Mouse (Mus musculus): ENCODE measurements around the gene Spib. TPM values are rescaled to one million over a fixed set of nuclear protein-coding genes. Genes with fewer than 3 reads are reported as not detected.

Gene Spib
- polyA plus RNA-seq, 1 experiment from 2014 or later, result not detected

DNA sequence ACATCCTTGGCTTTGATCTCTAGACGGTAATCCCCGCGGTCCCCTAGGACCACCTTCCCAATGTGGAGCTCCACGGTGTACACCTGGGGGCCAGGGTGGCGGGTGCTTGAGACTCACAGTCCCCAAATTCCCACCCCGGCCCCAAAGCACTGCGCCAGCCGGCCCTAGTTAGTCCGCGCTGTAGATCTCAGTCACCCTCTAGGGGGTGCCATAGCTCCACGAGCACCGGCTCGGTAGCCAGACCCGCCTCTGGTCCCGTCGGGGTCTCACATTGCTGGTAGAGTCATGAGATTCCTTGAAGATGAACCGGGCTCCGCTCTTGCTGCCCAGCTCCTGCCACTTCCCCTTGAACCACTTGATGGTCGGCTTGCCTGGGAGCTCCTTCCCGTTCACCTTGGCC, 10.2 kb downstream of the Spib start:
- 3% methylated on average over 18 of the region's 20 CpGs for WGBS
- H3K4me1 ChIP-seq, result peaks cover 15% of the 10 kb centered on the region
- peak overlapping the region; percentile 47 for H3K4me2 ChIP-seq
- peak overlapping the region; percentile 17; the same call in 1 of the 2 replicates for H3K4me3 ChIP-seq
- H3K9me3 ChIP-seq (replicated peaks), result no peaks in the 10 kb centered on the region
- ATAC-seq, result peak; percentile 81; the same call in 1 of the 2 replicates
- peaks cover 55% of the 10 kb centered on the region for H3K27me3 ChIP-seq
- H3K36me3 ChIP-seq (ENCODE audit: poor library complexity, severe bottlenecking), result no peaks in the 10 kb centered on the region
- H3K9ac ChIP-seq, result no peak overlapping the region
- H3K27ac ChIP-seq, result no peak overlapping the region

DNA sequence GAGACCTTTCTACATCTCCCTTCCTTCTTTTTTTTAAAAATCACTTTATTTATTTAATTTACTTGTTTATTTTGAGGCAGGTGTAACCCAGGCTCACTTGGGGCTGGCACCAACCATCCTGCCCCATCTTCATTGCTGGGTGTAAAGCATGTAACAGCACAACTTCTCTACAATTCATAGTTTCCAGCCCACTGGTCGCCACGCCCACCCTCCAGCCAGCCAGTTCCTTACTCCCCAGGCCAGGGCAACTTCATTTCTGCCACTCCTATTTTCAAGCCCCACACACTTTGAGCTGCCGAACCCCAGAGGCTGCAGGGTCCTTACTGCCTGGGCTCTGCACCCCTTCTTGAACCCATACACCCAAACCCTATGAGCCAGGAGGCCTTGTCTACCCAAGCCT, 10.9 kb downstream of the Spib start:
- no peak overlapping the region for H3K4me2 ChIP-seq
- H3K27me3 ChIP-seq, result peaks cover 54% of the 10 kb centered on the region
- peaks cover 15% of the 10 kb centered on the region for H3K4me1 ChIP-seq
- no peak overlapping the region for H3K27ac ChIP-seq
- no peak overlapping the region for H3K9ac ChIP-seq
- whole genome bisulfite sequencing, result 69% methylated on average over 3 of the region's 3 CpGs
- H3K36me3 ChIP-seq (ENCODE audit: poor library complexity, severe bottlenecking), result no peaks in the 10 kb centered on the region
- ATAC-seq, result no peak
- no peaks in the 10 kb centered on the region for H3K9me3 ChIP-seq (replicated peaks)
- no peak overlapping the region for H3K4me3 ChIP-seq

DNA sequence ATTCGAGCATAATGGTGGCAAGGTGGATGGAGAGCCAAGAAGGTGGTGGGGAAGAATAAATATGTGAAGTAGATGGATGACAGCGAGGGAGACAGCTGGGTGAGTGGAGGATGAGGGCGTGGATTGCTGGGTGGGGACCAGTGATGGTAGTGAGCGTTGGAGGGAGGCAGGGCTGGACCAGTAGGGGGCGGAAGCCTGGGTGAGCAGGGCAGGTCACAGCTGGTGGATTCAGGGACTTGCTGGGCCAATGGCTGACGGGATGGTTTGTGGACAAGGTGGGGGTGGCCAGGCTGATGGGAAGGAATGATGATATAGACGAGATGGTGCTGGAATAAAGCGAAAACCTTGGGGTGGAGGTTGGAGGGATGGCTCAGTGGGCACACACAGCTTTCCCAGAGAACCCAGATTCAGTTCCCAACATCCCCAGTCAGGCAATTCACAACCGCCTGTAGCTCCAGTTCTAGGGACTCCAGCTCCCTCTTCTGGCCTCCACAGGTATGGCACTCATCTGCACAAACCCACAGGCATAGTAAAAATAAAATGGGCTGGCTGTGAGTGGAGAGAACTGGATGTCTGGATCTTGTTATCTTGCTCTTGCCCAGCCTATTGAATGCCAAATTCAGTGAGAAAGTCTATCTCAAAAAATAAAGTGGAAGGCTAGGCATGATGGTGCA, 12.5 kb downstream of the Spib start:
- no peak for ATAC-seq
- peaks cover 43% of the 10 kb centered on the region for H3K27me3 ChIP-seq
- no peak overlapping the region for H3K27ac ChIP-seq
- H3K4me1 ChIP-seq, result peaks cover 4% of the 10 kb centered on the region
- 75% methylated on average over 9 of the region's 9 CpGs for WGBS
- no peak overlapping the region for H3K4me2 ChIP-seq
- no peaks in the 10 kb centered on the region for H3K36me3 ChIP-seq (ENCODE audit: poor library complexity, severe bottlenecking)
- H3K9ac ChIP-seq, result no peak overlapping the region
- H3K9me3 ChIP-seq (replicated peaks), result no peaks in the 10 kb centered on the region
- no peak overlapping the region for H3K4me3 ChIP-seq

DNA sequence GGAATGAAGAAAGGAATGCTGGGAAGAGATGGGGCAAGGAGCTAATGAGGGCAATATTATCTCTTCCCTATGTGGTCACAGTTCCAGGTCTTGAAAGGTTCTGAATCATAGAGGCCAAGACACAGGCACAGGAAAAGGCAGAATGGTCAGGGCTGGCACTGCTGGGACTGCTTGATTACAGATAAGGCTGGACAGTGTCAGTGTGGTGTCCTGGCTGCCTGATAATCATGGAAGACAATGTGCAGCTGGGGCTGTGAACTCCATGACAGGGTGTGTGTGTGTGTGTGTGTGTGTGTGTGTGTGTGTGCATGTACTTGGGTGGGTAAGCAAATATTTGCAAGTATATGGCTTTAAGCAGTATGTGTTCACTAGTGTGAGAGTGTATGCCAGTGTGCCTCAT, 24.4 kb downstream of the Spib start:
- Histone ChIP-seq H3K27me3 (peaks cover 21% of the 10 kb centered on the region; the same call in 1 of the 2 replicates), H3K4me1 (no peaks in the 10 kb centered on the region), H3K27ac (no peak overlapping the region), H3K9ac (no peak overlapping the region), H3K9me3 (replicated peaks) (0 out of 2 replicates have a peak, but pooled peaks cover under 1% of the 10 kb centered on the region), H3K4me2 (no peak overlapping the region), H3K36me3 (ENCODE audit: poor library complexity, severe bottlenecking) (no peaks in the 10 kb centered on the region), H3K4me3 (no peak overlapping the region)
- ATAC-seq, result no peak

DNA sequence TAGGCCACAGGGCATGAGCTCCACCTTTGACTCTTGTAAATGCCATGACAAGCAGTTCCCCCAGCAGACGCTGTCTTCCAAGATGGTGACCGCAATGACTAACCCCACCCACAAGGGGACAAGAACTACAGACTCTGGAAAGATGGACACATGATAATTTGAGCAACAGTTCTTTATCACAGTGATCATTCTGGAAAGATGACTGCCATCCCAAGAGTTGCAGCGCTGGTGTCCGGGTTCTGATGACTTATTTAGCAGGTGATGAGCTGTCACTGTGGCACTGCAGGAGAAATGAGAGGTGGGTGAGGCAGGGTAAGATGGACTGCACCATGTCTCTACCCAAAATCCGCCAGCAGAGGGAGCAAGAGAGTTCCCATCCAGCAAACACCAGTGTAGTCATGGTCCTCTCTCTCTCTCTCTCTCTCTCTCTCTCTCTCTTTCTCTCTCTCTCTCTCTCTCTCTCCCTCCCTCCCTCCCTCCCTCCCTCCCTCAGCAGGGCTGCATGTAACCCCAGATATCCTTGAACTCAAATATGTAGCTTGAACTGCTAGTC, 30.2 kb downstream of the Spib start:
- Histone ChIP-seq H3K9me3 (replicated peaks) (no peaks in the 10 kb centered on the region), H3K9ac (0 out of 2 replicates have a peak overlapping the region, but pooled peaks have one; percentile 1), H3K4me3 (no peak overlapping the region), H3K4me2 (no peak overlapping the region), H3K27me3 (no peaks in the 10 kb centered on the region), H3K36me3 (ENCODE audit: poor library complexity, severe bottlenecking) (no peaks in the 10 kb centered on the region), H3K4me1 (peaks cover 11% of the 10 kb centered on the region), H3K27ac (no peak overlapping the region)
- WGBS, result 39% methylated on average over 5 of the region's 5 CpGs
- peak; percentile 60; the same call in 1 of the 2 replicates for ATAC-seq

DNA sequence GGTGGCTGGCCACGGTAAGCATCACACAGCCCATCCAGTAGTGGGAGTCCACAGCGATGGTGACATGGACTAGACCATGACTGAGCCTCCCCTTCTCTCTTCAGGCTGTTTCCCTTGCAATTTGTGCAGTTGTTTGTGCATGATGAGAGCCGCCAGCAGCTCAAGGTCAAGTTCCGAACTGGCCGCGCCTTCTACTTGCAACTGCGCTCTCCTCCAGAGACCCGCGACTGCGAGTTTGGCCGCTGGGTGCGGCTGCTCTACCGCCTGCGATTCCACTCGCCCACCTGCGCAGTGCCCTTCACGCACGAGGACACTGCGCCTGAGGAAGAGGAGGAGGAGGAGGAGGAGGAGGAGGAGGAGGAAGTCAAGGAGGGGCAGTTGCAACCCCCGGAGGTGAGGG, 31.8 kb downstream of the Spib start:
- H3K27me3 ChIP-seq, result no peaks in the 10 kb centered on the region
- H3K27ac ChIP-seq, result no peak overlapping the region
- no peak for ATAC-seq
- H3K9me3 ChIP-seq (replicated peaks), result no peaks in the 10 kb centered on the region
- H3K9ac ChIP-seq, result no peak overlapping the region
- peaks cover 19% of the 10 kb centered on the region for H3K4me1 ChIP-seq
- no peak overlapping the region for H3K4me3 ChIP-seq
- no peaks in the 10 kb centered on the region for H3K36me3 ChIP-seq (ENCODE audit: poor library complexity, severe bottlenecking)
- H3K4me2 ChIP-seq, result no peak overlapping the region
- 62% methylated on average over 20 of the region's 20 CpGs for WGBS

DNA sequence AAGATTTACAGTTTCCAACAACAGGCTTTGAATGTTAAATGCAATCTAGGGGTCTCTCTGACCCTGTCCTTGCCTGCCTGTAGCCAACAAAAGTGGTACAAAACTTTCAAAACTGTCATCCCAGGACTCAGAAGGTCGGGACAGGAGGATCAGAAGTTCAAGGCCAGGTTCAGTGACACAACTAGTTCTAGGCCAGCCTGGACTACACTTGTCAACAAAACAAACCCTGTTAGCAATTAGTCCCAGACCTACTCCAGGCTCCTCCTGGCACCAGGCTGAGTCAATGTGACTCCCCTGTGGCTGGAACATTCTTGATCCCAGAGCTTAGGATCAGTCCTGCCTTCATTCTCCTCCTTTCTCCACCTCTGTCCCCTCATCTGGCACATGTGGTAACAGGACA, 32.9 kb downstream of the Spib start:
- Histone ChIP-seq H3K9ac (no peak overlapping the region), H3K9me3 (replicated peaks) (no peaks in the 10 kb centered on the region), H3K4me2 (no peak overlapping the region), H3K4me3 (no peak overlapping the region), H3K27me3 (no peaks in the 10 kb centered on the region), H3K36me3 (ENCODE audit: poor library complexity, severe bottlenecking) (peaks cover 4% of the 10 kb centered on the region; the same call in 1 of the 2 replicates), H3K4me1 (peaks cover 29% of the 10 kb centered on the region), H3K27ac (no peak overlapping the region)
- ATAC-seq, result no peak
- 72% methylated on average over 1 of the region's 1 CpGs for WGBS

DNA sequence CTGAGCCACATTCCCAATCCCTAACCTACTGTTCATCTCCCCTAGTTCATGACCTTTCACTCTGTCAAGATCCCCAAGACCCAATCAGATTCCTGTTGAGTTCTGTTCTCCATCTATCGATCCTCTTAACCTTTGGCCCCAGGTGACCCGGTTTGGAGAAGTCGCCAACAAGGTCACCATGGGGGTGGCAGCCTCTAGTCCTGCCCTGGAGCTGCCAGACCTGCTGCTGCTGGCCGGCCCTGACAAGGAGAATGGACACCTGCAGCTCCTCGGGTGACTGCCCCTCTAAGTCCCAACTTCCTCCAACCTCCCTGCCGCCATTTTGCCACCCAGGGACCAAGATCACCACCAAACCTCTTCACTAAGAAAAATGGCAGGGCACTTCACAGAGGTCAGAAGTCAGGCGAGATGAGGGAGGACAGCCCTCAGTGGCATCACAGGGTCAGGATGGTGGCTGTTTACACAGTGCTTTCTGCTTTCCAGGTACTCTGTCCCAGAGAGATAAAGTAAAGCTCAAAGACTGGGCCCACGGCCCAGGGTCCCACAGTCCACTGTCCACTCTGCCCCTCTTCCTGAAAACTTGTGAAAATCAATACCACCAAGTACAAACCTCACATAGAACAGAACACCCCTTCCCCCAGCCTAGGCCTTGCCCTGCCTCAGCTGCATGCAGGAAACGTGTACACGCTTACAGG, 34.4 kb downstream of the Spib start:
- Histone ChIP-seq H3K36me3 (ENCODE audit: poor library complexity, severe bottlenecking) (peaks cover 18% of the 10 kb centered on the region), H3K4me3 (peak overlapping the region; percentile 80), H3K27ac (no peak overlapping the region), H3K27me3 (no peaks in the 10 kb centered on the region), H3K4me2 (peak overlapping the region; percentile 83), H3K9ac (peak overlapping the region; percentile 93), H3K9me3 (replicated peaks) (no peaks in the 10 kb centered on the region), H3K4me1 (peaks cover 32% of the 10 kb centered on the region)
- WGBS, result 88% methylated on average over 10 of the region's 10 CpGs
- ATAC-seq, result no peak

DNA sequence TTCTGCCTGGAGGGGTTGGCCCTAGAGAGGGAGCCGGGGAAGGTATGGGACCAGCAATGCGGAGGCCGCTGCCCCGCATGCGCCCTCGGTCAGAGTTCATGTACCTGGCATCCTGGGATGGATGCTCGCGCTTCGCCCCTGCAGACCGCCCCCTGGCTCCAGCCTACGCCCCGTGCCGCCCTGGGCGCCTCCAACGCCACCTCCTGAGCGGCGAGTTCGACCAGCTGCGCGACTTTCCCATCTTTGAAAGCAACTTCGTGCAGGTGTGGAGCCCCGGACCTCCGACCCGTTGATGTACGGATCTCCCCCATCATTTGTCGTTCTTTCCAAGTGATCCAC, 35.1 kb downstream of the Spib start:
- H3K4me2 ChIP-seq, result peak overlapping the region; percentile 83
- no peaks in the 10 kb centered on the region for H3K27me3 ChIP-seq
- under 1% methylated on average over 26 of the region's 26 CpGs for WGBS
- H3K9ac ChIP-seq, result peak overlapping the region; percentile 93
- ATAC-seq, result no peak
- H3K27ac ChIP-seq, result peak overlapping the region; percentile 95
- H3K4me3 ChIP-seq, result peak overlapping the region; percentile 80
- peaks cover 32% of the 10 kb centered on the region for H3K4me1 ChIP-seq
- H3K9me3 ChIP-seq (replicated peaks), result no peaks in the 10 kb centered on the region
- peaks cover 25% of the 10 kb centered on the region for H3K36me3 ChIP-seq (ENCODE audit: poor library complexity, severe bottlenecking)

DNA sequence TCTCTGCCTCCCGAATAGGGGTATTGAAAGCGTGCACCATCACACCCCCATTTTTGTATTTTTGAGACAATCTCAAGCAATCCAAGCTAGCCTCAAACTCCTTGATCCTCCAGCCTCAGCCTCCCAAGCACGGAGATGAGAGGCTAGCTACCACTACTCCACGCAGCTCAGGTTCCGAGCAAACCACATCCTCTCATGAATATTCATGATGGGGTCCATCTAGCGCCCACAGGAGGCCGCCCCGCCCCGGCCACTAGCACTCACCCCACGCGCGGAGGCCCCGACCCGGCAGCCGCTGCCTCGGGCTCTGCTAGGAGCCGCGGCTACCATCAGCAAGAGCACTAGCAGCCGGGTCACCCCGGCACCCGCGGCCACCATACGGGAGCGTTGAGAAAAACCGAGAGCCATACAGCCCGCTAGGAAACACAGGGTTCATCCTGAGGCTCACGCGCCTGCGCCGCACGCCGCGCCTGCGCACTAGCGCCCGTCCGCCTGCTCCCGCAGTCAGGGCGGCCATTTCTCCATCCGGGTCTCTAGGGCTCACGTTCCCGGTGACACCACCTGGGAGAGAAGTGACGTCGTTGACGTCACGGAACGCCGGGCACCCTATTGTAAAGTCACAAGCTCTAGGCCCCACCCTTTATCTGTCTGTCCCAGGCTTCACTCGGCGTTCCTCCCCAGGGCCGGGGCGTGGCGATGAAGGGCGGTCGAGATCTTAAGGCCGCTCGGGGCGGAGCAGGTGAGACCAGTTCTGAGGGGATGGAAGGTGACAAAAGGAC, 35.7 kb downstream of the Spib start, which contains the start of the genes Emc10 and Fam71e1:
TSS of gene Emc10 (minus strand) at position 538 of the 779 bp plus-strand sequence.
TSS of gene Fam71e1 (plus strand) at position 590 of the 779 bp plus-strand sequence.
- peak; percentile 97 for ATAC-seq
- 1% methylated on average over 58 of the region's 58 CpGs for WGBS
- peak within 1 kb of the TSS; percentile 95 for H3K27ac ChIP-seq

DNA sequence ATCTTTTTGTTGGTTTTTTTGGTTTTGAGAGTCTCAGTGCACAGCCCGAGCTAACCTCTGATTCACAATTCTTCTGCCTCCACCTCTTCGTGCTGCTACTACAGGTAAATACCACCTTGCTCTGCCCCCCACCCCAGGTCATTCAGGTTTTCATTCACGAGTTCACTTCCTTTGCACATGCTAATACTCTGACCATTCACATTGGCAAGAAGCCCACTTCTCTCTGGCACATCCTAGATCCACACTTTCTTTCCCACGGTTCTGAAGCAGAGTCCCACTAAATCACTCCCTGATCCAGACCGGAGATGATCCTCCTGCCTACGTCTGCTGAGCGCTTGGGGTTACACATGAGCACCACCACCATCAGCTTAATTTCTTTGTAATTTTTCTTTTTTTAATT, 36.8 kb downstream of the Spib start:
- Histone ChIP-seq H3K9ac (peak overlapping the region; percentile 93), H3K4me3 (peak overlapping the region; percentile 80), H3K36me3 (ENCODE audit: poor library complexity, severe bottlenecking) (peaks cover 42% of the 10 kb centered on the region), H3K4me1 (peaks cover 32% of the 10 kb centered on the region), H3K27ac (no peak overlapping the region), H3K4me2 (peak overlapping the region; percentile 83), H3K27me3 (no peaks in the 10 kb centered on the region), H3K9me3 (replicated peaks) (no peaks in the 10 kb centered on the region)
- no peak for ATAC-seq
- WGBS, result 86% methylated on average over 7 of the region's 7 CpGs

More for the DNA sequence above, 35.7 kb downstream of the Spib start, which contains the start of the genes Emc10 and Fam71e1:
- peak within 1 kb of the TSS; percentile 83 for H3K4me2 ChIP-seq
- H3K9ac ChIP-seq, result peak within 1 kb of the TSS; percentile 93
- H3K4me3 ChIP-seq, result peak within 1 kb of the TSS; percentile 80
- no peaks in the 10 kb centered on the region for H3K9me3 ChIP-seq (replicated peaks)
- no peaks in the 10 kb centered on the region for H3K27me3 ChIP-seq
- H3K4me1 ChIP-seq, result peaks cover 32% of the 10 kb centered on the region
- peaks cover 31% of the 10 kb centered on the region for H3K36me3 ChIP-seq (ENCODE audit: poor library complexity, severe bottlenecking)
